Mouse (Mus musculus): ENCODE measurements at regions not wholly inside any gene's neighbourhood (a gene's known extent, or its start where the extent isn't known, plus 50 kb on each side); places are given as distances from the start of the nearest gene placed in this dataset.
A peak's percentile ranks its signal among the peaks of the same experiment; 100 is the strongest.
"Not testable (repeated sequence)": the region's sequence is repeated elsewhere in the genome, so short reads cannot be mapped to it uniquely, and the experiment has no call there.

- no peak for DNase-seq (ENCODE audit: low spot score in 2 of 2)
Observed at GRCm38 (mm10) chr2:75781781-75782211, 50.2 kb upstream of the Agps start.

GRCm38 (mm10) chr2:75781078-75781477 lies 50.9 kb upstream of the Agps start:
- DNase-seq (ENCODE audit: low spot score in 2 of 2) = no peak

DNA sequence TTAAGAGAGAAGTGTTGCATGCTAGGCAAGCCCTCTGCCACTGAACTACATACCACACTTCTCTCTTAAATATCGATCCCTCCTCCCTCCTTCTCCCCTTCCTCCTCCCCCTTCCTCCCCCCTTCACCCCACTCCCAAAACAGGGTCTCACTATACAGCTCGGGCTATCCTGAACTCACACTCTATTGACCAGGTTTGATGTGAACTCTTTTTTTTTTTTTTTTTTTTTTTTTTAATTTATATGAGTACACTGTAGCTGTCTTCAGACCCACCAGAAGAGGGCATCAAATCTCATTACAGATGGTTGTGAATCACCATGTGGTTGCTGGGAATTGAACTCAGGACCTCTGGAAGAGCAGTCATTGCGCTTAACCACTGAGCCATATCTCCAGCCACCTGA lies 53.3 kb upstream of the Agps start:
- not testable (repeated sequence) for DNase-seq (ENCODE audit: low spot score in 2 of 2)

- DNase-seq (ENCODE audit: low spot score in 2 of 2) = peak in 1 of 2 experiments; percentile 38
Observed at GRCm38 (mm10) chr2:75777040-75777451, 54.9 kb upstream of the Agps start.

- no peak for DNase-seq (ENCODE audit: low spot score in 2 of 2)
Observed at GRCm38 (mm10) chr2:75776533-75776932, 55.4 kb upstream of the Agps start.

DNA sequence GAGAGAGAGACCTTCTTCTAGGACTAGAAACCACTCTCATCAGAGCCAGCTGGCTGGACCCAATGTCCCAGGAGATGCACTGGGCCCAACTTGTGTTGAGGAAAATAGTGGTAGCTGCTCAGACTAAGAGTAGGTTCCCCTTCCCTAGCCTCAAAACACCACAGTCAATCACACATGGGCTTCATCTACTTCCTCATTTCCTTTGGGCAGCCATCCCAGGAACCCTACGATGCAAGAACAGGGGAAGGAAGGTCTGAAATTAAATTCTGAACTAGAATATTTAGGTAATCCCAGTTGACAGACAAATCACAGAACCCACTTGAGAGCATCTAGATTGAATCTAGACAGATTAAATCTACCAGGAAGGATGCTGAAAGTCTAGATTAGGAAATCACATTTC lies 56.8 kb upstream of the Agps start:
- no peak for DNase-seq (ENCODE audit: low spot score in 2 of 2)

GRCm38 (mm10) chr2:75773431-75773830 lies 58.5 kb upstream of the Agps start:
- DNase-seq (ENCODE audit: low spot score in 2 of 2) = no peak

- DNase-seq (ENCODE audit: low spot score in 2 of 2) = peak in 1 of 2 experiments; percentile 52
Observed at GRCm38 (mm10) chr2:75772251-75772956, 59.6 kb upstream of the Agps start.

GRCm38 (mm10) chr2:75770633-75771032 lies 61.3 kb upstream of the Agps start:
- no peak for DNase-seq (ENCODE audit: low spot score in 2 of 2)

DNA sequence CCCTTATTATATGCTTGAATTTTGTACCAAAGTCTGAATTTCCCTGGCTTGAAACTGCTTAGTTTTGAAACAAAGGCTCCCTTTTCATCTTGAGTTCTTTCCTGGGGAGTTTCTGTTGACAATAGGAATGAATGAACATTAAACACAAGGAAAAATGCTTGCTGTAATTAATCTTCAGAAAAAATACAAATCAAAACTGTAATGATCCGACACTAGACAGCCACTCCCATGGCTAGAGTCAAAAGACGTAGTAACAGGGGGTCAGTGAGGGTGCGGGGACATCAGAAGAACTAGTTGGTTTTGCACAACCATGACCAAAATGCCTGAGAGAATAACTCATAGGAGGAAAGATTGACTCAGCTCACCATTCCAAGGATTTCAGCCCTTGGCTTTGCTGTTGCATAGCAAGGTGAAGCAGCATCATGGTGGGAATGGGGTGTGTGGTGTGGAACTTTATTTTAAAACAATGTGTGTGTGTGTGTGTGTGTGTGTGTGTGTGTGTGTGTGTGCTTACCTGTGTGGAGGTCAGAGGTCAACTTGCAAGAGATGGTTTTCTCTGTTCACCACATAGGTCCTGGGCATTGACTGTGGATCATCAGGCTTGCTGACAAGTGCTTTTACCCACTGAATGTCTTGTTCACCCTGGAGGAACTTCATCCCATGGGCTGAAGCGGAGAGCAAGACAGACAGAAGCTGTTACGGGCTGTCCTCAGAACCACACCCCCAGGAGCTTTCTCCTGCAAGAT lies 63.2 kb upstream of the Agps start:
- no peak for DNase-seq (ENCODE audit: low spot score in 2 of 2)

DNA sequence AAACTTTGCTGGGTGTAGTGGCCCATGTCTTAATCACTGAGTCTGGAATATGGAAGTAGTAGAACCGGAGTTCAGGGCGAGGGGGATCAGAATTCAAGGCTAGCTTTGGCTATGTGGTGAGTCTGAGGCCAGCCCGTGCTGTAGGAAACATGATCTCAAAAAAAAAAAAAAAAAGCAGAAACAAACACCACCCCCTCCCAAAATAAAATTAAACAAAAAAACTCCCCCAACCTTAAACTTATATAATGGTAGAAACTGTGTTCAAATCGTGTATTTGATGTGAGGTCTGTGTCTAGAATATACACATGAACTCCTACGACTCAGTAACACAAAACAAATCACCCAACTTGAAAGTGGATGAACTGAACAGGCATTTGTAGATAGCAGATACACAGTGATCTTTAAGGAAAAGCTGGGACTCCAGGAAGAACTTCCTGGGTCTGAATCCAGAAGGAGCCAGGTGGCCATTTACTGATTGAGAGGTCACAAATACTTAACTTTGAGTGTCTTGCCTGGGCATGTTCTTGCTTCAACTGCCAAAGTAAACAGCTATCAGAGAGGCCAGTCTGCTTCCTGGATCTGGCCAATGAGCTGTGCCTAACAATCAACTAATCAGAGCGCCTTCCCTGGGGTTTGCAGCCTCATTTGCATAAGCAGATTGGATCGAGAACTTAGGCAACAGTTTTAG lies 63.6 kb upstream of the Nfe2l2 start:
- no peak for DNase-seq (ENCODE audit: low spot score in 2 of 2)

- DNase-seq (ENCODE audit: low spot score in 2 of 2) = no peak
Observed at GRCm38 (mm10) chr2:75765403-75765802, 61.0 kb upstream of the Nfe2l2 start.

- no peak for DNase-seq (ENCODE audit: low spot score in 2 of 2)
Observed at GRCm38 (mm10) chr2:75763252-75763651, 58.8 kb upstream of the Nfe2l2 start.

- DNase-seq (ENCODE audit: low spot score in 2 of 2) = no peak
Observed at GRCm38 (mm10) chr2:75762030-75762429, 57.6 kb upstream of the Nfe2l2 start.

DNA sequence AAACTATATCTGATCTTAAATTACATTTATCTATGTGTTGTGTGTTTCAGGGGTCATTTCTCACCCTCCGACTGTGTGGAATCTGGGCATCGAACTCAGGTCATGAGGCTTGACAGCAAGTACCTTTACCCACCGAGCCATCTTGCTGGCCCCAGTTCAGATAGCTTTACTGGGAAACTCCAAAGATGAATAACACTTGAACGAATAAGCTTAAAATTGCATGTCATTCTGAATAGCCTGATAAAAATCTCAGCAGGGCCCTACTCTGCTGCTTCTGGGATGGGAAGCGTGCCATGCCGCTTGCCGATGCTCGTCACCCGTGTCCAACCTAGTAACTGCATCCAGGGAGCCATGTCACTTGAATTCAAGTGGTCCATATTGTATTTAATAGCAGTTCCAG lies 57.2 kb upstream of the Nfe2l2 start:
- DNase-seq (ENCODE audit: low spot score in 2 of 2) = no peak

DNA sequence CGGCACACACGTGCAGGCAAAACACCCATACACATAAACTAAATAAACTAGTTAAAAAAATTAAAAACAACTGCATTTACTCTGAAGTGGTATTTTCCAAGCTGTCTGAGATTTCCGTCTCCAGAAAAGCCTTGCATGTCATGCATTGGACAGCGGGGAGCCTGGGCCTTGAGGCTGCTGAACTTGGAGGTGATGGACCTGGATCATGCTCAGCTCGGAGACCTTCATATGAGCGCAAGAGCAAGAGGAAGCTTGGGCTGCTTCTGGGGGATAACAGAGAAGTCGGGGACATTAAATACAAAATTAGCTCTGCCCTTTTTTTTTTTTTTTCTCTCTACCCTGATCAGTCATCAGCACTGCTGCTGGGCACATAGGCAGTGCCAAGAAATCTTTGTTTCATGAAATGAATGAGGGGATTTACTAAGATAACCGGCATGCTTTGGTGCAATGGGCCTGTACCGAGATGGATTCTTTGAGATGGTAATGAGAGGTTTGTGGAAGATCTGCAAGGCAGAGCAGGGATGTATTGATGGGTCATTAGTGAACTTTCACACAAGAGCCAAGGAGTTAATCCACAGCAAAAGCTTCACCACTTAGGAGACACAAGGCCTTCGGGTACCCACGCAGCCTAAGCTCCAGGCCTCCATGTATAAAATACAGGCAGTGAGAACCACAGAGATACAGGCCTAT lies 54.9 kb upstream of the Nfe2l2 start:
- no peak for DNase-seq (ENCODE audit: low spot score in 2 of 2)

DNA sequence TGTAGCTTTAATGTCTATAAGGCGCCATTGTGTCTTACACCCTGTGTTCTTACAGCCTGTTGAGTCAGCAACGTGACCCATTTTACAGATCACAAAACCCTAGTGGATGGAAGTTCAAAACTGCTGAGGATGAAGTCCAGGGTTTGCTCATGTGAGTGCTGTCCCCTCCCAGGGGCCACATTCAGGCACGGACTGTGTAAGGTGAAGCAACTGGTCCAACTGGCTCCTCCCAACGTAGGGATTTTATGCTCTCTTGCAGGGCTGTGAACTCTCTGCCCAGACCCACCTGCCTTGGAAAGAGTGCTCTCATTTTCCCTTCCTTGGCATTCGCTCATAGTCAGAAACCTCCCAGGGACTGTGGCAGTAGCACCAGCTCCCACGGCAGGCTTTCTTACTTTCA lies 53.8 kb upstream of the Nfe2l2 start:
- DNase-seq (ENCODE audit: low spot score in 2 of 2) = no peak

DNA sequence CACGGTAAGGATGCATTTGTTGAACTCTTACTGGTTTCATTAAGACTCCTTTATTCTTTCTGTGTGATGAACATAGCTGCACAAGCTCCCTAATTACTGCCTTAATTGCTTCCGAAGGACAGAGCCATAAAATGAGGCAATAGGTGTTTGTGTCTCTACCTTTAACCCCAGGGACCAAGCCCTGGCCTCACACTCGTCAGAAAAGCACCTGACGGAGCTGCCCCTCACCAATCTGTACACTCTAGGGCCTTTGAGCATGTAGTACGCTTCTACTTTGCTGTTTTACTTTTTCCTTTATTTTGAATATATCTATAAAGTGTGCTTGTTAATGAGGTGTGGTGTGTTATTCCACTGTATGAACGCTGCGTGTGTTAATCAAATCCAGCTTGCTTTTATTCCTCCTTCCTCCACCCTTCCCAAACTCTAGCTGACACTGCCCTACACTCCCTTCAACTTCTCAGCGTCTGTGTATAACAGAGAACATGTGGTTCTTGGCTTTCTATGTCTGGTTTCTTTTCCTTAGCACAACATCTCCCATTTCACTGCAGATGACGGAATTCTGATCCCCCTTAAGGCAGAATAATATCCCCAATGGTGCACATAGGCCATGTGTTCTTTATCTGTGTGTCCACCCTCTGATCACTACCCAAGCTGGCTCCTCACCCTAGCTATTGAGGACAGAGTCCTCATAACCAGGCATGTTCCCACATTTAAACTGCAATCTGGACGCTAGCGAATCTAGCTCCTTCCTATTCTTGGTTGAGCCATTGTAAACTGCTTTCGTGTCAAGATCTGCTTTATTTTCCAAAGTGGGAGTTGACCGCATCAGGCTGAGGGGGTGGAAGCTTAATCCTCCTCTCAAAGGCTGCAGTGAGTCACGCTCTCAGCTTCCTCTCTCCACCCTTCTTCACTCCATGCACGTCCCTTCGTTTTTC lies 52.5 kb upstream of the Nfe2l2 start:
- DNase-seq (ENCODE audit: low spot score in 2 of 2) = no peak

DNA sequence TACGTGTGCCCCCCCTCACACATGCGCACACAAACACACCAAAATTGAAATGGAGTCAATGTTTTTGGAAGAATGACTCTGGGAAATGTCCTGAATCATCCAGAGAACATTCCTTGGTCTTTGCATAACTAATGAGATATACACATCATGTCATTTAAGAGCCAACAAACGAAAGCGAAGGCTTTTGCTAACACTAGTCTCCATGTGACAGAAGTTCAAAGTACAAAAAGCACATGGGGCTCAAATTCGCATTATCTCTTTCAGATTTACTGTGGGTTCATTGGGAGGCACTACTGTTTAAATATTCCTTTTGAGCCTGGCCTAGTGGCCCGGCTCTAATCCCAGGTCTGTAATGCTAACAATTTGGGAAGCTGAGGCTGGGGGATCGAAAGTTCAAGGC lies 50.2 kb upstream of the Nfe2l2 start:
- DNase-seq (ENCODE audit: low spot score in 2 of 2) = no peak

Measured in urinary bladder, postnatal 4 days (tissue).